Mouse (Mus musculus): ENCODE measurements around the gene Nxpe4.
"Not testable (repeated sequence)": the region's sequence is repeated elsewhere in the genome, so short reads cannot be mapped to it uniquely, and the experiment has no call there.

Nxpe4 gene

GRCm38 (mm10) chr9:48161505-48162192, at the start of gene Nxpe4:
TSS of gene Nxpe4 (plus strand) at chr9:48162023.
- DNase-seq, result peak; percentile 42

- DNase-seq, result no peak
Measured at GRCm38 (mm10) chr9:48126815-48127214, 35.0 kb upstream of the Nxpe4 start.

- DNase-seq, result no peak
Measured at GRCm38 (mm10) chr9:48137507-48137906, 24.3 kb upstream of the Nxpe4 start.

GRCm38 (mm10) chr9:48140485-48141411, 21.1 kb upstream of the Nxpe4 start:
- DNase-seq, result no peak

GRCm38 (mm10) chr9:48142646-48143045, 19.2 kb upstream of the Nxpe4 start:
- no peak for DNase-seq

GRCm38 (mm10) chr9:48146761-48147160, 15.1 kb upstream of the Nxpe4 start:
- DNase-seq, result no peak

- DNase-seq, result not testable (repeated sequence)
Measured at GRCm38 (mm10) chr9:48166531-48166930, 4.7 kb downstream of the Nxpe4 start.

- DNase-seq, result peak; percentile 38
Measured at GRCm38 (mm10) chr9:48176764-48177163, 14.9 kb downstream of the Nxpe4 start.

- no peak for DNase-seq
Measured at GRCm38 (mm10) chr9:48181300-48181699, 19.5 kb downstream of the Nxpe4 start.

GRCm38 (mm10) chr9:48182718-48183414, 21.0 kb downstream of the Nxpe4 start:
- DNase-seq, result no peak

- DNase-seq, result no peak
Measured at GRCm38 (mm10) chr9:48184319-48184718, 22.5 kb downstream of the Nxpe4 start.

GRCm38 (mm10) chr9:48188854-48189253, 27.0 kb downstream of the Nxpe4 start:
- no peak for DNase-seq

- DNase-seq, result no peak
Measured at GRCm38 (mm10) chr9:48197458-48197884, 35.6 kb downstream of the Nxpe4 start.

- no peak for DNase-seq
Measured at GRCm38 (mm10) chr9:48210970-48211369, 49.1 kb downstream of the Nxpe4 start.

GRCm38 (mm10) chr9:48211912-48212311, 50.1 kb downstream of the Nxpe4 start:
- DNase-seq, result no peak

GRCm38 (mm10) chr9:48214751-48215150, 52.9 kb downstream of the Nxpe4 start:
- DNase-seq, result no peak

GRCm38 (mm10) chr9:48216091-48217001, 54.5 kb downstream of the Nxpe4 start:
- no peak for DNase-seq

GRCm38 (mm10) chr9:48230706-48231105, 68.9 kb downstream of the Nxpe4 start:
- no peak for DNase-seq

GRCm38 (mm10) chr9:48236455-48236854, 74.6 kb downstream of the Nxpe4 start:
- DNase-seq, result no peak

GRCm38 (mm10) chr9:48238153-48238755, 76.4 kb downstream of the Nxpe4 start:
- DNase-seq, result peak; percentile 72

GRCm38 (mm10) chr9:48239461-48239860, 77.6 kb downstream of the Nxpe4 start:
- no peak for DNase-seq

- DNase-seq, result no peak
Measured at GRCm38 (mm10) chr9:48240431-48240830, 78.6 kb downstream of the Nxpe4 start.

Data from thymus, postnatal 4 days (tissue).